Mouse (Mus musculus) left cerebral cortex, adult 11 months (tissue): ENCODE measurements around the gene Tmem198.

Experiments
- DNase-seq: peaks from one replicate; pipeline ENCODE4 v3.0.0; 2022; ENCODE audit warnings: low spot score

Tmem198 gene

GRCm38 (mm10) chr1:75478916-75479634 is at the start of gene Tmem198, which contains the start of gene Chpf:
TSS of gene Tmem198 (plus strand) at chr1:75479532.
TSS of gene Chpf (minus strand) at chr1:75479307.
- peak; percentile 95 for DNase-seq

- DNase-seq, result peak; percentile 69
These were observed 43.6 kb upstream of the Tmem198 start, which contains the start of gene Gmppa for GRCm38 (mm10) chr1:75435475-75436328. TSS of gene Gmppa (plus strand) at chr1:75435930.

- DNase-seq, result no peak
These were observed 40.5 kb upstream of the Tmem198 start for GRCm38 (mm10) chr1:75438782-75439181.

- DNase-seq, result no peak
These were observed 38.7 kb upstream of the Tmem198 start for GRCm38 (mm10) chr1:75440661-75441060.

GRCm38 (mm10) chr1:75441471-75441996 is 37.8 kb upstream of the Tmem198 start:
- no peak for DNase-seq

GRCm38 (mm10) chr1:75442171-75442570 is 37.2 kb upstream of the Tmem198 start:
- DNase-seq, result no peak

GRCm38 (mm10) chr1:75442811-75443210 is 36.5 kb upstream of the Tmem198 start:
- no peak for DNase-seq

GRCm38 (mm10) chr1:75443247-75444024 is 35.9 kb upstream of the Tmem198 start:
- no peak for DNase-seq

GRCm38 (mm10) chr1:75444208-75444607 is 35.1 kb upstream of the Tmem198 start:
- no peak for DNase-seq

GRCm38 (mm10) chr1:75445141-75445701 is 34.1 kb upstream of the Tmem198 start:
- no peak for DNase-seq

- no peak for DNase-seq
These were observed 33.4 kb upstream of the Tmem198 start for GRCm38 (mm10) chr1:75445751-75446611.

- DNase-seq, result no peak
These were observed 32.7 kb upstream of the Tmem198 start for GRCm38 (mm10) chr1:75446656-75447055.

GRCm38 (mm10) chr1:75447265-75448051 is 31.9 kb upstream of the Tmem198 start:
- DNase-seq, result no peak

- no peak for DNase-seq
These were observed 31.3 kb upstream of the Tmem198 start for GRCm38 (mm10) chr1:75448052-75448431.

GRCm38 (mm10) chr1:75448937-75449336 is 30.4 kb upstream of the Tmem198 start:
- no peak for DNase-seq

GRCm38 (mm10) chr1:75449377-75450135 is 29.8 kb upstream of the Tmem198 start:
- no peak for DNase-seq

GRCm38 (mm10) chr1:75450314-75451005 is 28.9 kb upstream of the Tmem198 start, which contains the start of gene Asic4:
TSS of gene Asic4 (plus strand) at chr1:75450436.
- DNase-seq, result no peak

- no peak for DNase-seq
These were observed 27.4 kb upstream of the Tmem198 start for GRCm38 (mm10) chr1:75451900-75452299.
